Mouse (Mus musculus) testis, adult 2 months (tissue): ENCODE results near the gene Ugt1a7c. TPM values are rescaled to one million over a fixed set of nuclear protein-coding genes. Genes with fewer than 3 reads are reported as not detected.
"Not testable (repeated sequence)": the region's sequence is repeated elsewhere in the genome, so short reads cannot be mapped to it uniquely, and the experiment has no call there.

ENCODE experiments used
- H3K27ac ChIP-seq: fragments of 200-500 bp; 2 replicates; pipeline ENCODE4 v1.5.1; 2012; ENCODE audit warnings: low read depth, low read length; ENCODE audit not compliant: control insufficient read depth, insufficient read depth
- H3K27me3 ChIP-seq: fragments of 200-500 bp; 2 replicates; pipeline ENCODE4 v1.6.1; 2012; ENCODE audit warnings: mild to moderate bottlenecking, low read length, moderate library complexity; ENCODE audit not compliant: control insufficient read depth, insufficient read depth
- H3K36me3 ChIP-seq: fragments of 200-500 bp; 2 replicates; pipeline ENCODE4 v1.6.1; 2012; ENCODE audit warnings: mild to moderate bottlenecking, low read length; ENCODE audit not compliant: control insufficient read depth, insufficient read depth
- H3K4me1 ChIP-seq: fragments of 200-500 bp; 2 replicates; pipeline ENCODE4 v1.6.1; 2012; ENCODE audit warnings: low read length; ENCODE audit not compliant: control insufficient read depth, insufficient read depth
- H3K4me3 ChIP-seq: fragments of 200-500 bp; 2 replicates; pipeline ENCODE4 v1.5.1; 2012; ENCODE audit warnings: low read depth, mild to moderate bottlenecking, low read length, moderate library complexity, mixed read lengths; ENCODE audit not compliant: control insufficient read depth
- CTCF ChIP-seq: fragments of 200-500 bp; IDR thresholded peaks from 2 replicates; pipeline ENCODE4 v1.5.1; 2012; ENCODE audit warnings: low read depth, mild to moderate bottlenecking, inconsistent platforms, low read length, moderate library complexity; ENCODE audit not compliant: control insufficient read depth, insufficient read depth, insufficient replicate concordance
- POLR2A ChIP-seq: fragments of 200-500 bp; IDR thresholded peaks from 2 replicates; pipeline ENCODE4 v1.6.1; 2012; ENCODE audit warnings: low read depth, mild to moderate bottlenecking, inconsistent platforms, low read length, moderate library complexity; ENCODE audit not compliant: control insufficient read depth
- polyA plus RNA-seq: library from polyadenylated mRNA; depleted of rRNA; stranded (reverse); fragments of >200 nt; gene quantifications from 2 replicates; pipeline ENCODE4 v1.2.3, GENCODE M21; 2012

Ugt1a7c gene
- polyA plus RNA-seq, 1 experiment = 6.5 TPM

GRCm38 (mm10) chr1:88216551-88216950 is 121.7 kb downstream of the Ugt1a7c start:
- Histone ChIP-seq H3K4me1 (no peaks in the 10 kb centered on the region), H3K36me3 (no peaks in the 10 kb centered on the region), H3K4me3 (no peak overlapping the region), H3K27ac (no peak overlapping the region), H3K27me3 (no peaks in the 10 kb centered on the region)
- TF ChIP-seq POLR2A (no peak), CTCF (no peak)

GRCm38 (mm10) chr1:88217144-88217543 is 122.3 kb downstream of the Ugt1a7c start:
- H3K36me3 ChIP-seq = no peaks in the 10 kb centered on the region
- no peak overlapping the region for H3K27ac ChIP-seq
- H3K4me1 ChIP-seq = no peaks in the 10 kb centered on the region
- TF ChIP-seq CTCF (no peak), POLR2A (no peak)
- H3K4me3 ChIP-seq = no peak overlapping the region
- H3K27me3 ChIP-seq = no peaks in the 10 kb centered on the region

- Histone ChIP-seq H3K27me3 (no peaks in the 10 kb centered on the region), H3K4me3 (no peak overlapping the region), H3K4me1 (no peaks in the 10 kb centered on the region), H3K27ac (no peak overlapping the region), H3K36me3 (no peaks in the 10 kb centered on the region)
- no peak for TF ChIP-seq POLR2A
- TF ChIP-seq CTCF = no peak
Measured at GRCm38 (mm10) chr1:88217576-88217975, 122.7 kb downstream of the Ugt1a7c start.

GRCm38 (mm10) chr1:88218051-88218450 is 123.2 kb downstream of the Ugt1a7c start:
- Histone ChIP-seq H3K4me1 (no peaks in the 10 kb centered on the region), H3K27ac (no peak overlapping the region), H3K4me3 (no peak overlapping the region), H3K27me3 (no peaks in the 10 kb centered on the region), H3K36me3 (no peaks in the 10 kb centered on the region)
- no peak for TF ChIP-seq POLR2A
- TF ChIP-seq CTCF = no peak

GRCm38 (mm10) chr1:88218591-88218990 is 123.7 kb downstream of the Ugt1a7c start:
- H3K4me3 ChIP-seq = no peak overlapping the region
- TF ChIP-seq POLR2A (no peak), CTCF (no peak)
- H3K4me1 ChIP-seq = no peaks in the 10 kb centered on the region
- no peaks in the 10 kb centered on the region for H3K27me3 ChIP-seq
- H3K27ac ChIP-seq = no peak overlapping the region
- H3K36me3 ChIP-seq = no peaks in the 10 kb centered on the region

GRCm38 (mm10) chr1:88219054-88219453 is 124.2 kb downstream of the Ugt1a7c start:
- Histone ChIP-seq H3K4me3 (no peak overlapping the region), H3K36me3 (no peaks in the 10 kb centered on the region), H3K27me3 (no peaks in the 10 kb centered on the region), H3K4me1 (no peaks in the 10 kb centered on the region), H3K27ac (no peak overlapping the region)
- TF ChIP-seq POLR2A (no peak), CTCF (no peak)

GRCm38 (mm10) chr1:88220336-88220735 is 125.5 kb downstream of the Ugt1a7c start:
- Histone ChIP-seq H3K27me3 (no peaks in the 10 kb centered on the region), H3K4me1 (no peaks in the 10 kb centered on the region), H3K4me3 (no peak overlapping the region), H3K36me3 (no peaks in the 10 kb centered on the region), H3K27ac (no peak overlapping the region)
- no peak for TF ChIP-seq POLR2A
- no peak for TF ChIP-seq CTCF

- H3K4me1 ChIP-seq = peaks cover 2% of the 10 kb centered on the region; the same call in 1 of the 2 replicates
- no peak overlapping the region for H3K4me3 ChIP-seq
- H3K27ac ChIP-seq = no peak overlapping the region
- no peaks in the 10 kb centered on the region for H3K36me3 ChIP-seq
- H3K27me3 ChIP-seq = no peaks in the 10 kb centered on the region
- TF ChIP-seq CTCF = no peak
- no peak for TF ChIP-seq POLR2A
Measured at GRCm38 (mm10) chr1:88222216-88222615, 127.4 kb downstream of the Ugt1a7c start.

- not testable (repeated sequence) for H3K36me3 ChIP-seq, H3K27ac ChIP-seq, H3K27me3 ChIP-seq, H3K4me3 ChIP-seq, H3K4me1 ChIP-seq
Measured at GRCm38 (mm10) chr1:88223011-88223515, 128.2 kb downstream of the Ugt1a7c start.
